Mouse (Mus musculus) kidney, adult 2 months (tissue): ENCODE results near the gene BC055324.

ENCODE experiments used
- CTCF ChIP-seq: fragments of 200-500 bp; conservative IDR thresholded peaks from 2 replicates; pipeline ENCODE4 v1.5.1; 2011; ENCODE audit warnings: low read depth, mild to moderate bottlenecking, control low read depth, low read length, moderate library complexity, mixed read lengths; ENCODE audit not compliant: insufficient read depth, insufficient read length
- POLR2A ChIP-seq: fragments of 200-500 bp; IDR thresholded peaks from one replicate; pipeline ENCODE4 v1.6.1; 2011; ENCODE audit warnings: low read depth, low read length, control low read depth

- TF ChIP-seq CTCF = no peak
- TF ChIP-seq POLR2A = no peak
Observed at GRCm38 (mm10) chr1:163995609-163995913, 965 bp upstream of the BC055324 start.
